Mouse (Mus musculus): ENCODE data around the gene Gnptg. TPM values are rescaled to one million over a fixed set of nuclear protein-coding genes. Genes with fewer than 3 reads are reported as not detected.
A peak's percentile ranks its signal among the peaks of the same experiment; 100 is the strongest.
"Not testable (repeated sequence)": the region's sequence is repeated elsewhere in the genome, so short reads cannot be mapped to it uniquely, and the experiment has no call there.

The Gnptg gene
- total RNA-seq, 2 experiments from 2014 or later, result 14.8 to 15.9 TPM

DNA sequence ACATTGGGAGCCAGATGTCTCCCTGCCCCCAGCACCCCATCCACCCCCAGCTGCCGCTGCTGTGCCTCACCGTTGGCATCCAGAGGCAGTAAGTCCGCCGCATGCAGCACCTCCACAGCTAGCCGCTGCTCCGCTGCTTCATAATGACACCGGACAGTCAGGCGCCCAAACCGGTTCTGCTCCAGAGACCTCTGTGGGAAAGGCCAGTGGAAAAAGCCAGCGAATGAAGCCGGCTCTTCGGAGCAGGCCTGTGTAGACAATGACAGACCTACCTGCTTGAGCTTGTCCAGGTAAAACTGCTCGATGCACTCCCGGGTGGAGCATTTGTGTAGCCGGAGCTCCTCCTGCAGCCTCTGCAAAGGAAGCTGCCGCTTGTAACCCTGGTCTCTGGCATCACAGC lies 4.3 kb upstream of the Gnptg start:
- no peak for DNase-seq

DNA sequence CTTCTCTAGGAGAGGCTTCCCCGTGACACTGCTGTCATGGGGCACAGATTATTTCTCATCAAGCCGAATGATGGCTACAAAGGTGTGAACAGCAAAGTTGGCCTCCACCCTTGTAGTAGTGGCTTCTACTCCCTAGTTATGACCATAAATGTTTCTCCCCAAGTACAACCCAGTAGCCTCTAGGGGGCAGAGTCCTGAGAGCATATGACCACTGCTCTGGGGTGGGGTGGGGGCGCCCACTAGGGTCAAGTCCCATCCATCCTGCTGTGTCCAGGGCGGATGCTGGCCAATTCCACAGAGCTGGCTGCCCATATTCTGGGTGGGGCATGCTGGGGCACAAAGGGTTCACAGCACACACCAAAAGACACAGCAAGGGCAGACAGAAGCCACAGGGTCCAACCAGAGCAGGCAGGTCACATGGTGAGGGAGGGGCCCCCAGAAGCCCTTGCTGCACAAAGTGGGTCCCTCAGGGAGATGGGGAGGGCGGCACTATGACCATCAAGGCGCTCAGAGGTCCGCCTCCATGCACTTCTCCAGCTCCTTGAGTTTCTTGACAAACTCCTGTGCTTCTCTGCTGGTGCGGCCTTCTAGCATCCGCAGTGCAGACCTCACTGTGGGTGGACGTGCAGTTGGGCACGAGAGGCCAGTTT lies 3.3 kb upstream of the Gnptg start:
- DNase-seq, result no peak

DNA sequence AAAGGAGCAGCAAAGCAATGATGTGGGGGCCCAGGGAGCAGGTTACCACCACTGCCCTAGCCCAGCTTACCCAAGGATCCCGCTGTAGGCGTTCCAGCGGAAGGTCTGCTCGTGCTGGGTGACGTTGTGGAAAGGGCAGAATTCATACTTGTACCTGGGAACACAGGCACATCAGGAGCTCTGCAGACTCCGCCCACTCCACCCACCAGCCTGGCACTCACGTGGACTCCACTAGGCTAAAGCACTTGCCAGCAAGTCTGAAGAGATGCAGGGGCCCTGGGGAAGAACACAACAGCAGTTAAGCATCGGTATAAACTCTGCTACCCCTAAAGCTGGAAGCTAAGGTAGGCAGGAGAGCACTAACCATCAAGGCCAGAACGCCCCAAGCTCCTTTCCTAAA lies 4.3 kb downstream of the Gnptg start:
- no peak for DNase-seq

DNA sequence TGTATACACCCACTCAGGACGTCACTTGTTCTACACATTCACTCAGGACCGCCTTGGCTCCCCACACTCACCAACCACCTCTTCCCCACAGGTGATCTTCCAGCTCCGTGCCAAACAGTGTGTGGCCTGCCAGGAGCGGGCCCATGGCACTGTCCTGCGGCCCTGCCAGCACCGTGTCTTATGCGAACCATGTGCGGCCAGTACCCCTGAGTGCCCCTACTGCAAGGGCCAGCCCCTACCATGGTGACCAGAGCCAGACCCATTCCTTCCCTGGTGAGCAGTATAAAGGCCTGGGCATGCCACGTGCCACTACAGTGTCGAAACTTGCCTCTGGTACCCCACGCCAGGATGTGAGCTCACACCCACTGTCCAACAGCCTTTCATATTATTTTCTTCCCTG lies 8.3 kb downstream of the Gnptg start:
- DNase-seq, result not testable (repeated sequence)

DNA sequence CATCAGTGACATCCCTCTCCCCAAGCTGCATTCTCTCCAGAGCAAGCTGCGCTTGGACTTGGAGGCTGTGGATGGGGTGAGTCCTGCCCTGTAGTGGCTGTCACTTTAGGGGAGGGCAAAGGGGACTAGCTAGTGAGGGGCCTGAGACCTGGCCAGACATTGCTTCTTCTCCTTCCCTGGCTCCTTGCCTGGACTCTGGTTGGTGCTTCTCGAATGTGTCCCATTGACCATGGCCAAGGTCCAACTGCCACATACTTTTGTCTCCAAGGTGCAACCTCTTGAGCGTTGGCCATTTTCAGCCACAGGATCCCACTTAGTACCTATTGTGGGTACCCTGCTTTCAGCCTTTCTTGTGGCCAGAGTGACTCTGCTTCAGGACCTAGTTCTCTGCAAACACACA lies 9.2 kb downstream of the Gnptg start:
- no peak for DNase-seq

DNA sequence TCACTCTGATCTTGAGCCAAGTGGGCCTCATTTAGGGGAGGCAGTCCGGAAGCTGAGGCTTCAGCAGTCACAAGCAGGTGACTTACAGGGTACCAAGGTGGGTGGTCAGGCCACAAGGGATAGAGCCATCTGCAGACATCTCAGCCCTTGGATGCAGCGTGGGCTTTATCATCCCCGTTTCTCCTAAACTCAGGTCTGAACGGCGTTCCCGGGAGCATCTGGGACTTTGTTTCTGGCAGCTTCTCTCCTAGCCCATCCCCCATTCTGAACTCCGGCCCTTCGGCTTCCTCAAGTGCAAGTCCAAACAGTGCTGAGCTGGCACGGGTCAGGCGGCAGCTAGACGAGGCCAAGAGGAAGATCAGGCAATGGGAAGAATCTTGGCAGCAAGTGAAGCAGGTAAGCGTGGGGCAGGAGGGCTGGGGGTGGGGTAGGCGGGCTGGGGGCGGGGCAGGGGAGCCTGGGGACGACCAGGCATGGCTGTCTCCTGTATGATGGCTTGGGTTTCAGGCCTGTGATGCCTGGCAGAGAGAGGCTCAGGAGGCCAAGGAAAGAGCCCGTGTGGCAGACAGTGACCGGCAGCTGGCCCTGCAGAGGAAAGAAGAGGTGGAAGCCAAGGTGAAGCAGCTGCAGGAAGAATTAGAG lies 9.8 kb downstream of the Gnptg start:
- not testable (repeated sequence) for DNase-seq

DNA sequence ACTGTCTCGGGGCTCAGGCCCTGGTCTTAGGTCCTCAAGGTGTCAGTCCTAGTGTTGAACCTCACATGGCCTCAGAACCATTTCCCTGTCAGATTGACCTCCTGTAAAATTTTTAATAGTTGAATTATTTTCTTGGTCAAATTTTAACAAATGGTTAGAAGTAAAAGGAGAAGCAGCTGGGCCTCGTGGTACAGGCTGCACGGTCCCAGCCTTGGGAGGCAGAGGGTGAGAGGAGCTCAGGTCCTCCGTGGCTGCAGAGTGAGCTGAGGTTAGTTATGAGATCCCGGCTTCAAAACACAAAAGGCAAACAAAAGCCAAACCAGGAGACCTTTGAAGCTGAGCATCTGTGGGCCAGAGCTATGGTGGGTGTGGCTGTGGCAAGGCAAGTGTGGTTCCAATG lies 11.9 kb downstream of the Gnptg start:
- no peak for DNase-seq

DNA sequence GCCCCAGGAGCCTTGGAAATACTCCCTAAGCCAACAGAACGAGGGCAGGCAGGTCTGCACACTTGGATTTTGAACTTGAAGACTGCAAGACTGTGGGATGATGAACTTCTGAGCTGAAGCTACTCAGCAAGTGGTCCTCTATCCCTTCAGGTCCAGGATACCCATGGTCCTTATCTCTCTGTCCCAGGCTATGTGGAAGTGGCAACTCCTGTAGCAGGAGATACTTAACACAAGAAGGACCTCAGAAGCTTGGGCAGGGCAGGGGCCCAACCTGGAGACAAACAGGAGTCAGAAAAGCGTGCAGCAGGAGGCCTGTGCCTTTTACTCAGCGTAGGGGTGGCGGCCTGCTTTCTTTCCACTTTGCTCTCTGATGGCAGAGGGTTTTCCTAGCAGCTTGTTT lies 14.3 kb downstream of the Gnptg start:
- DNase-seq, result no peak

DNA sequence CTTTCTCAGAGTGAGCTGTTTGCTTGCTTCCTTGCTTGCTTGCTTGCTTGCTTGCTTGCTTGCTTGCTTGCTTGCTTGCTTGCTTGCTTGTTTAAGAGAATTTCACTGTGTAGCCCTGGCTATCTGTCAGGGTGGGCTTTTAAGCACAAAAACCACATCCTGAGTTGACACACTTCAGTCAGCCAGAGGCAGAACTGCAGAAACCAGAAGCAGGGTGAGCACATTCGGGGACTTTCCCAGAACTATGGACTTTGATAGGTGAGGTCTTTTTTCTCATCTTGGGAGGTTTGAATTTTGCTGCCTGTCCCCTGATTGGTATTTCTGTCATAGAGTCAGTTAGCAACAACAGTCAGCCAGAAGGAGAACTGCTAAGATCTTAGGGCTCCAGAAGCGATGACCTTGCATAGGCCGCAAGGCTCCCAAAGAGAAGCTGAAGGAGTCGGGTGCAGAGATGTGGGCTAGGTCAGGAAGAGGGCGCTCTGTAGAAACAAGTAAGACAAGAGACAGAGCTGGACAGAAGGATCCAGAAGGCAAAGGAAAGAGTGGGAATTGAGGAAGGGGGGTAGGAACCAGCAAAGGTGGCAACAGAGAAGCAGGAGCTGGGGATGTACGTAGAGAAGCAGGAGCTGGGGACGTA lies 15.2 kb downstream of the Gnptg start:
- DNase-seq, result no peak

DNA sequence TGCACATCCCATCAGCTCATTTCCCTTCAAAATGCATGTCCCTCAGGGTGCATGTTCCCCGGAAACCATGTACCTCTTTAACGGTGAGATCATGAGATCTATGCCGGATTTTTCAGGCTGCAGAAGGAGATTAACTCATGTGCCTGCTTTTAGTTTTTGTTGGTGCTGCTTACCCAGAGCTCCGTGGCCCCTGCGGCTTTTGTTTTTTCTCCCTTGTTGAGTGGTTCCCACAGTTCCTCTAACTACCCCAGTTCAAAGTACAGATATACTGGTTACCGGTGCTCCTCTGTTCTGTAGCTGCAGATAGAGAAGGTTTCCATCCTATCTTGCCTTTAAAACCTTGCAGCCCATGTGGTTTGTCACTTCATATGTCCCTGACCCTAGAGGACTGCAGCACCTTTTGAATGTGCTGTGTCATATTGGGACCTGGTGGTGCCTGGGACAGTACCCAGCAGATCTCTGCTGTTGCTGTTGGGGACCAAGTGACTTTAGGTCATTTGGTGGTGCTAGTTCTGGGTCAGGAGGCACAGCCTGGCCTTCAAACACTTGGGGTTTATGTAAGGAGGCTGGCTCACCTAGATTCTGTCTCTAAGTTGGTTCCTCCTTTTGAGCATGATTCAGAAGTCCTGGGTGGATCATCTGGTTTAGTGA lies 16.8 kb downstream of the Gnptg start:
- DNase-seq, result no peak

DNA sequence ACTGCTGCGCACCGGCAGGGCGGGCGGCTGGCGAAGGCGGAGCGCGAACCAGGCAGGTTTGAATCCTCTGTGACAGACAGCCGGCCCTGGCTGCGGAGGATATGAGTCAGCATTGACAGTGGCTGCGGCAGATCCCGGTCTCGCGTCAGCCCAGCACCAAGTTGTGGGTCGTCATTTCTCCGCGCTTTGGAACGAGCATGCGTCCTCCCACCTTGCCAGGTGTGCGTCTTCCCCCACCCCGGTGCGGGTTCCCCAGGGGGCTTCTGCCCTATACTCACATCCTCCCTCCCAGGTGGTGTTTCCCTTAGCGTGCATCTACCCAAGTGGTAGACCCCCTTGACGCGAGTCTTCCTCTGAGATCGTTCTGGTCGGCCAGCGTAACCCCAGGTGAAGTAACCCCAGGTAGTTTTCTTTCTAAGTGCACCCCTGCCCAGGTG lies 17.4 kb downstream of the Gnptg start:
- DNase-seq, result not testable (repeated sequence)

DNA sequence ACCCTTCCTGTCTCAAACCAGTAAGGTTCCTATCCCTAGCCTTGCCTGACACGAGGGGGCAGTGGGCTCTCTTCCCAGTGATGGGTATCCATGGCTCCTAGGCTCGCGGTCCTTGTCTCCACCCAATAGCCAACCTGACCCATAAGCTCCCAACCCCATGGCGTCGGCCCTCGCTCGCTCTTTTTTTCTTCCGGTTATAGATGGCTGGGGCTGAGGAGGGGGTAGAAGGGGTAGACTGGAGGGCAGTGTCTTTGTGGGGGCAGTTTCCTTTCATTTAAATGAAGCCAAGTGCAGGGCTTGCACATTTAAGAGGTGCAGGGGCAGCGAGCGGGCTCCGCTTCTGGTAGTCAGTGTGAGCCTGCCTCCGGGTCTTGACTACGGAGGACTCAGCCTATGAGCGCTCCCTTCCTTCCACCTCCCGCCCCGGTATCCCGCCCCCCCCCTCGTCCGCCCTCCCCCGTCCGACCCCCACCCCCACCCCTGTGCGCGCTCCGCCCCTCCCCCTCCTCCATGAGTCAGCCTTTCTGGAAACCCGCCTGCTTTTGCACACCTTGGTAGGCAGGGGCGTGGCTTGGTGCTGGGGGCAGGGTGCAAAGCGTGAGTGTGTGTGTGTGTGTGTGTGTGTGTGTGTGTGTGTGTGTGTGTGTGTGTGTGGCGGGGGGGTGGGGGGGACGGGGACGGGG lies 18.0 kb downstream of the Gnptg start:
- DNase-seq, result peak; percentile 35 to 41

DNA sequence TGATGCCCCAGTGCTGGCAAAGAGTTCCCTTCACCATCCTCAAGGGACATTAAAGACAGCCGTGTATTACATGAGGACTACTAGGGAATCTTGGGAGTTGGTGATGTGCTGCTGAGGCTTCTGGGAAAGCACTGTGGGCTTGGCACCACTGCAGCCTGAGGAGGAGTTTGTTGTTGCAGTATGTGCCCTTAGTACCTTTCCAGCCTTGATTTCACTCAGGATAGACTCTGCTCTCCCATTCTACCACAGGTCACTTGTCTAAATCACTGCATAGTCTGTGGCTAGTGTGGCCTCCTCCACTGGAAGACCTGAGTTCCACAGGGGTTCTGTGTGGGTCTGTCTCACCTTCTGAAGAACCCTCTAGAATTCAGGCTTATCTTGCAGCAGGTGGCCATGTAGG lies 19.2 kb downstream of the Gnptg start:
- no peak for DNase-seq

DNA sequence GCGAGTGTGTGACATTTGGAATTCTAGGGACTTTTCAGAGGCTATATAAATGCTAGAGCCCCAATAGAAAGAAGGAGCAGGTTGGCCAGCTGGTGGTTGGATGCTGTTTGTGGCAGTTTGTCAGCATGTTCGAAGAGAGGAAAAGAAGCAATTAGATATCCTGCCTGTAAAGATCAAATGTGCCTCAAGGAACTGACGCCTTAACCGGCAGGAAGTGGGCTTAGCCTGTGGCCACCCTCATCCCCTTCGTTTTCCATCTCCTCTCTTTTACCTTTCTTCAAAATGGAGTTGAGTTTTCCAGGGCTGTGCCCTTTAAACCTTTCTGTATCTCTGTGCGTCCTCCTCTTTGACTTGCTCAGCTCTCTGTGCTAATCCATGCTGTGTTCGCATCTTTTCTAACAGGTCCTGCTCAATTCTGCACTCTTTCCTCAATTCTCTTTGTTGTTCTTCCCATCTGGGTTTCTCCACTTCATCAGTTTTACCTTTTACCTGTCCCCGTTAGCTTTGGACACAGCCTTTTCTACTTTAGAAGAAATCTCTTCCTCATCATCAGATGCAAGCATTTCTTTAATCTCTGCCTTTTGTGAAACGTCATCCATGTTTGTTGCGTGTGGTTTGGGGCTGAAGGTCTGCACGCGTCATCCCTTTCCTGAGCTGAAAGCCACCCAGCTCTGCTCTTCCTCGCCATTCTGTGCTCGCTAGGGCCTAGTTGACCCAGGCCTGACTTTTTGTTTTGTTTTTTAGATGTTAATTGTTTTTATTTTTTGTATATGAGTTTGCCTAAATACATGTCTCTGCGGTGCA lies 20.2 kb downstream of the Gnptg start:
- no peak for DNase-seq

DNA sequence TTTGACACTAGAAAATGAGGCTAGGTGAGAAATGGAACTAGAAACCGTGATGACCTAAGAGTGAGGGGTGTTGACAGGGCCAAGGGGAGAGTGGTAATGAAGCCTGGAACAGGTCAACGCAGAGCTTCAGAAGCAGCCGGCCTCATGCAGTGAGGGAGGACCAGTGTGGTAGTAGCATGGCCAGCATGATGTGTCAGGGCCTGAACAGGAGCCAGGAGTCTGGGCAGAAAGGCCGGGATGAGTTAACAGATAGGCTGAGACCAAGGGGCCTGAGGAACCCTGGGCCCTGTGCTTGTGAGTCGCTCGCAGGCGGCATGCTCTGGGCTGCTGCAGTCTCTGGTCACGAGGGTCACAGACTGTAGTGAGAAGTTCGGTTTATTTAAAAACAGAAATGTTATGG lies 21.0 kb downstream of the Gnptg start:
- no peak for DNase-seq

DNA sequence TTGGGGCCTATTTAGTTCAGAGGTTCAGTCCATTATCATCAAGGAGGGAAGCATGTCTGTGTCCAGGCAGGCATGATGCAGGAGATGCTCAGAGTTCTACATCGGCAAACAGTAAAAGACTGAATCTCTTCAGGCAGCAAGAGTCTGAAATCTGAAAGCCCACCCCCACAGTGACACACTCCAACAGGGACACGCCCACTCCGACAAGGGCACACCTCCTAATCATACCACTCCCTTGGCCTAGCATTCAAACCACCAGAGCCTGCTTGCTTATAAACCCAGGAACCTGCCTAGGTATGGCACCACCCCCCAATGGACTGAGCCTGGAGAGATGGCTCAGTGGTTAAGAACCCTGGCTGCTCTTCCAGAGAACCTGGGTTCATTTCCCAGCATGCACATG lies 24.5 kb downstream of the Gnptg start:
- no peak for DNase-seq

DNA sequence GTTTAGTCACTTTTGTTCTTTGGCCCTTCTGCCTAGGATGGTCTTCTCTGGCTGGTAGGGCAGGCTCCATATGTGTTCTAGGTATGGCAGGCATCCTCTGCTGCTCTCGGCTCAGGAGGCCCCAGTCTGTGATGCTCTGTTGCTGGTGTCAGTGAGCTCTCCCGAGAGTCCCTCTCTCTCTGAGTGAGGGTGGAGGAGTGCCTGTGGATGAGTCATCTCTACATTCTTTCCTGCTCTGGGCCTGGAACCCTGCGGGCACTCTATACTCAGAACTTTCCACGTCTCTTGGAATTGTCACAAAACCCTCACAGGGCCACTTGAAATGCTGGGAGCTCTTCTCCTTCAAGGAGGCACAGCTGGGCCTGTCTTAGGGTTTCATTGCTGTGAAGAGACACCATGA lies 28.2 kb downstream of the Gnptg start:
- no peak for DNase-seq

DNA sequence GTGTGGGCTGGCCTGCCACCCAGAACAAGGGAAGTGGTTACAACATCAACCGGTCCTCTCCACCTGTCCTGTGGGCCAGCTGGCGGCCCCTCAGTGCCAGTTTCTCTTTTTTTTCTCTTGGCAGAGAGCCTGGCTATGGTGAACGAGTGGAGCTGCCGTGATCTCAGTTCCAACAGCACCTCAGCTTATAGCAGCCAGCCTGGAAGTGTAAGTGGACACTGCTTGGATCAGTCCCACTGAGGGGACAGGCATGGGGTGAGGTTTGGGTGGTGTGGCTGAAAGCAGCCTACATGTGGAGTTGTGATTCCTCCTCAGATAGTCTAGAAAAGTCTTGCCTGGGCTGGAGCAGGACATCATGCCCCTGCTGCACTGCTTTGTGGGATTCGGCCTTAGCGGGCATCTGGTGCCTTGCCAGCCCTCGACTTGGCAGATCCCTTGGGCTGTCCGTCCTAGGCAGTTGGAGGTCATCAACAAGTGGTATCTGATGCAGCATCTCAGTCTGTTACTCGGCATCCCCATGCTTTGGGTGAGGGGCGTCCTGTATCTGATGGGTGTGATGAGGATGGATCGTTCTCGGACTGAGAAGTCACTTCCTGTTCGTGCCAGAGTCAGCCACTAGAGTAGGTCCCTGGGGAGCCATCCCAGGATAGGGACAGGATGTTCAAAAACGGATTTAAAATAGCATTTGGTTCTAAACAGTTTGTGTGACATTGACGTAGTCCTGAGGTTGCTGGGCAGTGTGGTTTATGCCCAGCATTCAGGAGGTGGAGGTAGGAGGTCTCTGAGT lies 29.1 kb downstream of the Gnptg start:
- peak; percentile 46 to 67 for DNase-seq

DNA sequence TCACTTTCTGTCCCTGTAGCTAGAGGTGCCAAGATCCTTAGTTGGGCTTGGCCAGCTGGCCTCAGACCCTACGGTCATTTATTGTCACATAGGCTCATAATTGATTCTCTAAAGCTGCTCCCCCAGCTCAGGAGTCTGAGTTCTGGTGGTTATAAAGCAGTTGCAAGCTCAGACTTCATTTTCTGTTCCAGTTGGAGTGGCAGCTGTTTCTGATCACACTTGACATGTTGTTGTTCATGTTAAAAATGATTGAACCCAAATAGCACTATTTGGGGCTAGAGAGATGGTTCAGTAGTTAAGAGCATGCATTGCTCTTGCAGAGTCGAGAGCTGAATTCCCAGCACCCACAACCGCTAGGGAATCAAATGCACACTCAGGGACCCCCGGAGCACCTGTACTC lies 29.9 kb downstream of the Gnptg start:
- no peak for DNase-seq

DNA sequence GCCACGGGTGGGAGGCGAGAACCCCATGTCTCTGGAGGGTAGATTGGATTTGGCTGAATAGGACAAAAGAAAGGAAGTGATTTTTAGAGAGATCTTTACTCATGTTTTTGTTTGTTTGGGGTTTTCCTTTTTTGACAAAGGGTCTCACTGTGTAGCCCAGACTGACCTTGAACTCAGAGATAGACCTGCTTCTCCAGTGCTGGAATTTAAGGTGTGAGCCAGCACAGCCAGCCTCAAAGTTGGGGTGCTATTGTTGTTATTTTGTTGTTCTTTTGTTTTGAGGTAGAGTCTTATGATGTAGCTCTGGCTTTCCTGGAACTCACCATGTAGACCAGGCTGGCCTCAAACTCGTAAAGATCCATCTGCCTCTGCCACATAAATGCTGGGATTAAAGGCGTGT lies 37.5 kb downstream of the Gnptg start:
- DNase-seq, result no peak

DNA sequence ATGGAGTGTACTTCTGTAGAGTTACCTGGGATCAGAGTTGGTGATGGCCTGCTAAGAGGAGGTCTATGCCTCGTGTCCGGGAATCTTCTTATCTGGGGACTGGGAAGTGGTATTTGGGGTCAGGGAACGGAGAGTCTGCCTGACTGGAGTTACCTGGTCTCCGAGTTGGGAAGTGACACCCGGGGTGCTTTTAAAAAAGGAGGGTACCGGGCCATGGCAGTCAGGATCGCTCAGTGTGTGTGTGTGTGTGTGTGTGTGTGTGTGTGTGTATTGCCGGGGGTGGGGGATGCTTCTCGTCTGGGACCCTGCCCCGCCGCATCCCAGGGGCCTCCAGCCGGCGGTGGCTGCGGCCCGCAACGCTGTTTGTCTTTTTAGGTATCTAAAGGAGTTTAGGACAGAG lies 50.8 kb downstream of the Gnptg start:
- no peak for DNase-seq

Measured in heart, adult 18-20 months (tissue).